Mouse (Mus musculus): ENCODE data around the gene Gja8.

Gene Gja8

GRCm38 (mm10) chr3:96879536-96879935 is 46.3 kb downstream of the Gja8 start:
- DNase-seq (ENCODE audit: low spot score in 2 of 2), result no peak

- no peak for DNase-seq (ENCODE audit: low spot score in 2 of 2)
Observed at GRCm38 (mm10) chr3:96874808-96875571, 50.8 kb downstream of the Gja8 start.

GRCm38 (mm10) chr3:96872501-96872900 is 53.3 kb downstream of the Gja8 start:
- DNase-seq (ENCODE audit: low spot score in 2 of 2), result no peak

GRCm38 (mm10) chr3:96871070-96871469 is 54.8 kb downstream of the Gja8 start:
- no peak for DNase-seq (ENCODE audit: low spot score in 2 of 2)

GRCm38 (mm10) chr3:96870270-96870669 is 55.5 kb downstream of the Gja8 start:
- no peak for DNase-seq (ENCODE audit: low spot score in 2 of 2)

- DNase-seq (ENCODE audit: low spot score in 2 of 2), result no peak
Observed at GRCm38 (mm10) chr3:96869091-96869490, 56.7 kb downstream of the Gja8 start.

- DNase-seq (ENCODE audit: low spot score in 2 of 2), result no peak
Observed at GRCm38 (mm10) chr3:96868566-96868965, 57.3 kb downstream of the Gja8 start.

- no peak for DNase-seq (ENCODE audit: low spot score in 2 of 2)
Observed at GRCm38 (mm10) chr3:96867863-96868262, 58.0 kb downstream of the Gja8 start.

Data from frontal cortex, postnatal 25 days (tissue).